Mouse (Mus musculus): ENCODE measurements at regions not wholly inside any gene's neighbourhood (a gene's known extent, or its start where the extent isn't known, plus 50 kb on each side); places are given as distances from the start of the nearest gene placed in this dataset.

DNA sequence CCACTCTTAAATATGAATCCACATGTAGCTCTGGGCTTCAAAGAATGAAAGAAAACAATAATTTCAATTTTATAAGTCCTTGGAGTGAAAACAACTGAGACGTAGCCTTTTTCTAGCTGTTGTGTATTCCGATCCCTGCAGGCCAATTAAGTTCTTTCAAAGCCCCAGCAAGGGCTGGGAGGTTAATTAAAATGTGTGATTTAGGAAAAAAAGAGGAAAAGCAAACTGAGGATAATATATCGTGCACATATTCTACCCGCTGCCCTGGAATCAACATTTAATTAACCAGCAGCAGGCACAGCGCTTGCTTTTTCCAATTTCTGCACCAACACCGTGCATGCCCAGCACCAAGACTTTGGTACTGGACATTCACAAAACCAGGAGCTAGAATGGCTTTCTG lies 167.0 kb downstream of the Nectin3 start:
- DNase-seq (ENCODE audit: low read depth, low spot score) = no peak

DNA sequence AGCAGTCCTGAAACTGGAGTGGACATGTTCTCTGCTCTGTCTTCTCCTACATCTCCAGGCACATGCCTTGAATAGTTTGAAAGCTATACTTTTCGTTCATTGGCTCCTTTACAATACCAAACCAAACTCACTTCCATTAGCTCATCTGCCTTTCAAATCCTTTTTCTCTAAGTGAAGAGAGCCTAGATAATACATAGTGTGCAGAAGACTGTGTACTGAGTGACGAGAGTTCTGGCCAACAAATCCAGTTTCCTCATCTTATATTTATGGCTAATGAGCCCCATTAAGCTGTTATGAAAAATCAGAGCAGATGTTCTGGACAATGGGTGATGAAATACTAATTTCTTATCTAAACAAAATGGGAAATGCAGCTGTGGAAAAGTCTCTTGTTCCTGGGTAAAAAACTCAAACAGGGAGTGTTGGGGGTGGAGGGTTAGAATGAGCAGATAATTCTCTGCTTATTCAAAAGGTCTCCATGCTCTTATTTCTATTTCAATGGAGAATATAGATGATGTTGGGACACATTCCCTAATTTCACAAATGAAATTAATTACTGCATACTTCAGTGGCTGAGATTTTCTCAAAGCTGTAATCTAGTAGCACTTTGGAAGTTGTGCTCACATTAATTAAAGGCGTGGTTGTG lies 144.3 kb upstream of the Gm4737 start:
- DNase-seq (ENCODE audit: low read depth, low spot score) = no peak

DNA sequence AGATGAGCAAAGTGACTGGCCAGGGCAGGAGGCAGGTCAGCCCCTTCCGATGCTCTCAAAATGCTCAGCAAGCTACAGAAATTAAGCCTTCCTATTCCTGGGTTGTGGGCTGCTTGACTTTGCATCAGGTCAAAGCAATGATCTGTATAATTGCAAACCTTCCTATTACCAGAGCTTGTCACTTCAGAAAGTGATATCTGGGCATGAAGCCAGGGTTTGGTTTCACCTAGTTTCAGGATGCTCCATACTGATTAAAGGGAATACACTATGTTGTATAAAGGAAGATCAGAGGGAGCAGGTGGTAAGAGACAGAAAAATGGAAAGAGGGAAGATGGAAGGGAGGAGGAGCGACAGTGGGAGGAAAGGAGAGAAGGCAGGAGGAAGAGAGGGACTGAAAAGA lies 142.3 kb upstream of the Gm4737 start:
- no peak for DNase-seq (ENCODE audit: low read depth, low spot score)

DNA sequence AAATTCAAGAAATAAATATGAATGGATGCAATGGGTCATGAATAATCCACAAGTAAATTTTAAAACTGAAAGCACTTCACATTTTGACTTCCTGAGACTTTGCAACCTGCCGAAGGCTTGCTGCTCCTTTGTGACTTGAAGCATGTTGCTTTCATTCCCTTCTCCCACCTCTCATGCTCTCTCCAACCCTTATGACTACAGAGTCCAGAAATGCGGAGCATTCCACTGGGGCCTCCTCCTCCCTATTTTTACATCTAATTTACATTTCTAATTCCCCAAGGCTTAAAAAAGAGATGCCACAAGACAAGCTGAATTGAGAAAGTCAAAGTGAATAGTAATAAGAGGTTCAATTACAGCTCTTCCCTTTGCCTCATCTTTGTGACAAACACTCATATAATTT lies 141.5 kb upstream of the Gm4737 start:
- DNase-seq (ENCODE audit: low read depth, low spot score) = no peak

DNA sequence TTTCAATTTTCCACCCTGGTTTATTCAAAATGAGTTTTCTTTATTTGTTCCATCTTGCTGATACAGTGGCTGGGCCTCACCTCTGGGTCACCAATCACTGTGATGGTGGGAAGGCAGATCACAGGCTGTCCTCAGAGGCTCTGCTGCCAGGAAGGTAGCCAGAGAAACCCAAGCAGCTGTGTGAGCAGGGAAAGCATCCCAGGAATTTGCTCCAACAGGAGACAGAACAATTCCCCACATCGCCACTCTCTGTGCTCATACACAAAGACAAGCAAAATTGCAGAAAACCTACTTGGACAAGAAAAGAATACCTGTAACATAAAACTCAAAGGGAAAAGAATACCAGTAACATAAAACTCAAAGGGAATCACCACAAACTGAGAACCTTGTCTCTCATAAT lies 139.0 kb upstream of the Gm4737 start:
- peak; percentile 13 for DNase-seq (ENCODE audit: low read depth, low spot score)

DNA sequence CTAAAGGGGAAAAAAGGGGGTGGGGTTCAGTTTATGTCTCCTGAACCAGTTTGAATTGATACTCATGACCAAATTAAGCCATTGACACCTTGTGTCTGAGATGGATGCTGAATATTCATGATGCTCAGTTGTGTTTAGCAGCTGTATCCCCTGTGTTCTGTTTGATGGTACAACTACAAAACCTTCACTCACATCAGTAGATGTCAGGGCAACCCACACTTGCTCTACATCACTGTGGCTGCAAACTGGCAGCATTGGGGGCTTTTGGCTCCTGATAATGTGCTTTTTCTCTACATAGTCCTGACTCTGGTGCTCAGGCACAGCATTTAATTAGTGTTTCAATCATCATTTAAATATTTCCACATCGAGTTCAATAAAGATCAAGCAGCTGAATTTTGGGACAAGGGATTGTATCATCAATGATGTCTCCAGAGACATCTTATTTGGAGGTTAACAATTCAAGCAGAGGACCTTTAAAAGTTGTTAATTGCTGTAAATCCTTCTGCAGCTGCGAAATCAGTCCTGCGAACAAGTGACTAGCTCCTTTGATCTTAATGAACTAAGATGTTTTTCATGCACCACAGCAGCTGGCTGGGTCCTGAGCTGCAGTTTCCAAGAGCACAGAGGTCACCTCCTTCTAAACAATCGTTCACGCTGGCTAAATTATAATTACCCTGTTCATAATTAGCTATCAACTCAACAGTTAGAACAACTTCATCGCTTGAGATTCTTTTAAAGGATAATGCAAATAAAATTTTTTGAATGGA lies 136.4 kb upstream of the Gm4737 start:
- DNase-seq (ENCODE audit: low read depth, low spot score) = no peak

DNA sequence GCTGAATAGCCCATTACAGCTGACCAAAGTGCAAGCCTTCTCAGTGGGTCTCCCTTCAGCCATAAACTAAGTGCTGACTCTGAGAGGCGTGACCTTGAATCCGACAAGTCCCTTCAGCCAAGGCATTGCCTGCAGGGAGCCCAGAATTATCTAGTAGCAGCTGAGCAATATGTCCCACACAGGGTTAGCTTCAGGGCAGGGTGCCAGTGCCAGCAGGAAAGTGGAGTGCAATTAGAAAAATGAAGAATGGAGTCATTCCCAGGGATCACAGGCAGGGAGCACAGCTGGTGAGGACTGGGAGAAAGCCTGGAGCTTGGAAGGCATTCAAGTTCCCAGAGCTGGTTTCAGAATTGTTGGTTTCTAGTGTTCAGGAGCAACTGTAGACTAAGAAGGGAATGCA lies 135.3 kb upstream of the Gm4737 start:
- no peak for DNase-seq (ENCODE audit: low read depth, low spot score)

DNA sequence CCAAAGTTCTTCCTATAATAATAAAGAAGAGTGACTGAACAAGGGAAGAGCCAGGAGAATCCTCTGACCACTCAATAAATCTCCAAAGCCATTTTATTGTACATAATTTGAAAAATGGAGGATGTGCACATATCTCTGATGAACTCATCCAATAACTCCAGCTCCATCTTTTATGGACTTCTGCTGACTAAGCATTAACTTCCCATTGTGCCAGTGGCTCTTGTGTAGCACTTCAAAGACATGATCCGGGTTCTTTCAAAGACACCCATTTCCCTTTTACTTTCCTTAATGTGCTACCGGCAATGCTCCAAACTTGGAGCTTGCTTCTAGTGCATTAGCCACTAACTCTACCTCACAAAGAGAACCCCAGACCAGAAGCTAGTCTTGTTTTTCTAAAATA lies 112.7 kb upstream of the Gm4737 start:
- DNase-seq (ENCODE audit: low read depth, low spot score) = no peak

DNA sequence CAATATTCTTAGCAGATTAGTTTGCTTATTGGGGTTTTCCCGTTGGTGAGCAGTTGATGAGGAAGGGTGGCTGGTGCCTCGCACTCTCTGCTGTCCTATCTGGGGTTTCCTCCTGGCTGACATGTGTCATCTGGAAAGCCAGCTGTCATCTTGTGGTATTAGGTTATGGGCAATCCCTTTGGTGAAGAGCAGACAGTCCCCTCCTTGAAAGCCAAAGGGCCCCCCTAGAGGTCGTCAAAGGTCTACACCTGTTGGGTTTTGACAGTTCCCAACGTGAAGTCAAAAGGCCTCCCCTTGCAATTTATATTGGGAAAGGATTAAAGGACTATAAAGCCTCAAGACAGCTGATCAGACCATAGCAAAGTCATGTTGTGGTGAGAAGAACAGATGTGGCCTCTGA lies 96.8 kb upstream of the Gm4737 start:
- DNase-seq (ENCODE audit: low read depth, low spot score) = no peak

DNA sequence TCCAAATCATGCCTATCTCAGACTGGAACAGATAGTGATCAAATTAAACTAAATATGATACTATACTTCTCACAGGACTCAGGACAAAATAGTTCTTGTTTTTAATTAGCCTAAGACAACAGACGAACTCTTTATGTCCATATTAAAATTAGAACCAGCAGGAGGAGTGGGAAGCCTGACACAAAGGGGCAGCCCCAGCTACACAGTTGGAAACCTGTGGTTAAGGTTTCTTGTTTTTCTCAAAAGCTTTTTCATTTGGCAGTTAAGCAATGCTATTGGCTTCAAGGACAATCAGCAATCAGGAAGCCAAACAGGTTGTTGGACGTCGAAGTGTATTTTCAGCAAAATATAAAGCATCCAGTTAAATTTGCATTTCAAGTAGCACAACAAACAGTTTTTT lies 96.1 kb upstream of the Gm4737 start:
- DNase-seq (ENCODE audit: low read depth, low spot score) = no peak

DNA sequence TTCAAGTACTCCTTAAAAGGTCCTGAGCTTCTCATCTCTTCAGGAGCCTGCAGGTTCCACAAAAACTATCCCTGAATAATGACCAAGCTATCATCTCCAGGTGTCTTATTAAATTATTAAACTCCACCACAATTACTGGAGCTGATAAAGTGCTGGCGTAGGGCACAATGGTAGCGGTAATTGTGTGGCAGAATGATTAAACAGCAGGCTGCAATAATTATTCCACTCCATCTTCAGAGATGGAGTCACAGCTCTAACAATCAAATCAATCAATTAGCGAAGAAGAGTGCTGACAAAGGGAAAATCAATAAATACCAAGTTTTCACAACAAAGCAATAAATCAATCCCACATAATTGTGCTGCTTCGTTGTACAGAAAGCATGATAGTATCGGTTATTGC lies 90.7 kb upstream of the Gm4737 start:
- no peak for DNase-seq (ENCODE audit: low read depth, low spot score)

DNA sequence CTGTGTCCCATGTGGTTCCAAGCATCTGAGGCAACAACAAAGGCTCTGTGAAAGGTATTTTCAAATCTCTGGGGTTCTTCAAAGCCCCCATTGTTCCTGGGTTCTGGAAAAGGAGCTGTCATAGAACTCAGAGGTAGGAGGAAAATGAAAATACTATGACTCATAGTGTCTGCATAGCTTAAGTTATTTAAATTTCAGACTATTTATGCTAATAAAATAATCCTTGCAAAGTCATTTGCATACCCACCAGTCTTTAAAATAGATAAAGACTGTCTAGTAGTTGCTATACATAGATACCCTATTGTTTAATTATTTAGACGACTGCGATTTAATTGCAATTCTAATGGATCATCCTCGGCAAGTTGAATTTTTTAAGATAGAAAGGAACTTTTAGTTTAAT lies 73.9 kb upstream of the Gm4737 start:
- DNase-seq (ENCODE audit: low read depth, low spot score) = no peak

DNA sequence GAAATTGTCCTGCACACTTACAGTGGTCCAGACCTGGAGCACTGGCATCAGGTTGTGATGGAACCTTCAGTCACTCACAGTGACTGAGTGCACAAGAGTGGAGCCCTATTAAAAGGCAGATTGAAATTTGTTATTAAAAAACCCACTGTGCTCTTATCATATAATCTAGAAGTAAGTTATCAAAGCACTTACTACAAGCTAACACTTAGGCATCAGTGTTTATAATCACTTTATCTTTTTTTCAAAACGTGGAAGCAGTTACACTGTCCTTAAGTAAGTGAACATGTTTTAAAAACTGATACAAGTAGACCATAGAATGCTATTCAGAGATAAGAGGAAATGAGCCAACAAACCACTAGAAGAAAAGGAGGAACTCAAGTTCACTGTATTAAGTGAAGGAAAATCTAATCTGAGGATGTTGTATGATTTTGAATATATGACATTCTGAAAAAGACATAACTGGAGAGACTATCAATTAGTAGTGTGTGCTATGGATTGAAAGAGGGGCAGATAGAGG lies 68.3 kb upstream of the Gm4737 start:
- no peak for DNase-seq (ENCODE audit: low read depth, low spot score)

DNA sequence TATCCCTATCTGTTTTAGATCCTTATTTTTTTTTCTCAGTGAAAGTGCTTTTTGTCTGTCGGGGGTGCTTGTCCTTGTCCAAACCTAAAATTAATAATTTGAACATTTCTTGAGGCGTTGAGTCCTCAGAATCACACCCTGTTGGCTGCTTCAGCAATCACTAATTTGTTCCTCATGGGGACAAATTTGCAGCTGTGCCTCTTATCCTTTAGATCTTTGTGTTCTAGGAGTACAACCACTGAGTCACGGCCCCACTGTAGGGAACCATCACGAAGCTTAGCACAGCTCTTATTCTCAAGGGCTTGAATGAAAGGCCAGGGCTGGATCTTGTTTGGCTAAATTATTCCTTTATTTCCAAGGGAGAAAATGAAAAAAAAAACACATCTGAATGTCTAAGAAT lies 57.6 kb upstream of the Gm4737 start:
- no peak for DNase-seq (ENCODE audit: low read depth, low spot score)

DNA sequence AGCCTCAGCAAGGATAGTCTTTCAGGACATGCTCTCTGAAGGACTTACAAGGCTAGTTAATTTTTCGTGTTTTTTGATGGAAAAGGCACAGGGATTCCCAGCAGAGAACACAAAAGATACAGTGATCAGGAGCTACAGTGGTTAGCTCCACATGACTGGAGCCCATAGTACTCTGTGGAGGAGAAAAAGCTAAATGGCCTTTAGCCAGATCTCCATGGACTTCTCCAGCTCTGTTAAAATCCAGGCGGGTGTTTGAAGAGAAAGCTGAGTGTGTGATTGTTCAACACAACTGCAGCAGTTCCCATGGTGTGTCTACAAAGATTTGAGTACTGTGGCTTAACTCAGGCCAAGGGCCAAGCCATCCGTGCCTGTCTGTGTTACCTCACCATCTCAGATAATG lies 57.0 kb upstream of the Gm4737 start:
- no peak for DNase-seq (ENCODE audit: low read depth, low spot score)

DNA sequence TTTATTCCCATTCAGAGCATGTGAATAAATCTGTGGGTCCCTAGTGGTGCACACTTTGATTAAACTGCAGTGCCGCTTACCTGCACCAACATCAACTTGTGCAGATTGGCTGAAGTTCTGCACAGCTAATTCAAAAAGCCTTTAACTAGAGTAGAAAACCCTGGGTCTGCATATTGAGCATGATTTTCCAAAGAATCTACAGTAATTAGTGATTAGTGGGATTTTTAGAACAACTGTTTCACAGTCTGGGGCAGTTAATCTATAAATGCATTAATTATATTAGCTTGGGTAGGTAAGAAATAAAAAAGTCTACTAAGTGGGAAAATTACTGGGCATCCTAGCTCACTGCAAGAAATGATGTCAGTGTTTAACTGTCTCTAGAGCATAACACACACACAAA lies 50.2 kb upstream of the Gm4737 start:
- no peak for DNase-seq (ENCODE audit: low read depth, low spot score)
